Comparison of ENCODE assay signal across 8 mouse cellular contexts in the genomic region with DNA sequence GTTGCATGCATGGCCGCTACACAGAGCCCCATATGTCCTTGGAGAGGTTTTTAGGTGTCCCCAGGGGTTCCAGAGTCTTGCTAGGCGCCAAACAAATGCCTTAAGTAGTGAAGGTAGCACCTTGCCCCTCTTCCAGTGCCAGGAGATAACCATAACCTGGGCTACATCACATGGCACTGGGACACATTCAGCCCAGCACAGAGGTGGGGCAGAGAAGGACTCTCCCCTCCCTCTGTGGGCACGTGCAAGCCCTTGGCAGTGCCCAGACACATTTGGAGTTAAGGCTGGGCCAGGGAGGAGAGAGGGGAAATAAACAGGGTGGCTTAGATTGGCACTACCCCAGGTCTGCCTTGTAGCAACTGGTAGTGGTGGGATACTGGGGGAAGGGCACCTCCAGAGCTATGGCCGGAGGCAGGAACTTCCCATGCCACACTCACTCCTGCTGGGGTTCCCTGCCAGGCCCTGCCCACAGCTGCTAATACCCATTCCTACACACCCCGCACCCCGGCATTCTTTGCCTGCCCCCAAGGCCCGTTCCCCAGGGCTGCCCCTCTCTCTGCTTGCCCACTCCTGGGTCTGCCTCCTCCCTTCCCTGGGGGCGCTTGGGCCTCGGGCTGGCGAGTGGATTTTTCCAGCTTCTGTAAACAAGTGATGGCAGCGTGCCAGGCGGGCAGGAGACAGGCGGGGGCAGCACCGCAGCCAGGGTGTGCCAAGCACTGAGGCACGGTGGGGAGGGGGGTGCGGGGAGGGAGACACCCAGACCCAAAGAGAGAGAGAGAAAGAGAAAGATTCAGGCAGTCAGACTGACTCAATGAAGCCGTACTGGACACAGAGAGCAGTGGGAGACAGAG. TPM values are rescaled to one million over a fixed set of nuclear protein-coding genes. Genes with fewer than 3 reads are reported as not detected.
DNase-seq lines count a peak whose midpoint lies in the region; ATAC-seq and TF ChIP-seq lines count a peak whose summit lies in the region.

No protein-coding gene starts in this region.

- WGBS in embryonic facial prominence, embryonic 12.5 days, result 32% methylated on average over 16 of the region's 17 CpGs
- WGBS in heart, embryonic 11.5 days (ENCODE audit: insufficient replicate concordance), result 34% methylated on average over 16 of the region's 17 CpGs
- WGBS in kidney, embryonic 14.5 days, result 40% methylated on average over 17 of the region's 17 CpGs
- WGBS in midbrain, postnatal 0 days, result 12% methylated on average over 15 of the region's 17 CpGs

- no peaks in the 10 kb centered on the region for H3K9me3 ChIP-seq in embryonic facial prominence, embryonic 12.5 days
- no peaks in the 10 kb centered on the region for H3K9me3 ChIP-seq in heart, embryonic 11.5 days (replicated peaks; ENCODE audit: control insufficient read depth, low read length)
- H3K9me3 ChIP-seq in kidney, embryonic 14.5 days (ENCODE audit: control insufficient read depth, low read length), result no peaks in the 10 kb centered on the region
- H3K9me3 ChIP-seq in midbrain, postnatal 0 days (ENCODE audit: low read length), result no peaks in the 10 kb centered on the region

- H3K4me1 ChIP-seq in embryonic facial prominence, embryonic 12.5 days, result peaks cover 76% of the 10 kb centered on the region
- H3K4me1 ChIP-seq in heart, embryonic 11.5 days (ENCODE audit: control insufficient read depth, insufficient read depth, low read length), result peaks cover 94% of the 10 kb centered on the region
- peaks cover 69% of the 10 kb centered on the region for H3K4me1 ChIP-seq in kidney, embryonic 14.5 days (ENCODE audit: control insufficient read depth, insufficient read depth, low read length)
- H3K4me1 ChIP-seq in midbrain, postnatal 0 days (ENCODE audit: insufficient read depth, low read length), result peaks cover 57% of the 10 kb centered on the region

- H3K9ac ChIP-seq in embryonic facial prominence, embryonic 12.5 days, result no peak overlapping the region
- peak overlapping the region; percentile 25 for H3K9ac ChIP-seq in heart, embryonic 11.5 days (ENCODE audit: low read depth, low read length)
- peak overlapping the region; percentile 42 for H3K9ac ChIP-seq in kidney, embryonic 14.5 days (ENCODE audit: low read depth, low read length)
- H3K9ac ChIP-seq in midbrain, postnatal 0 days (replicated peaks; ENCODE audit: low read length, poor library complexity, severe bottlenecking), result peak overlapping the region; percentile 64; the same call in 1 of the 2 replicates

- no peak for TF ChIP-seq CTCF in midbrain, postnatal 0 days (IDR thresholded peaks at IDR 0.05)

- no peak for ATAC-seq in embryonic facial prominence, embryonic 12.5 days (ENCODE audit: insufficient number of reproducible peaks, insufficient read depth, low FRiP score, low TSS enrichment)
- no peak for ATAC-seq in heart, embryonic 11.5 days (replicated peaks; ENCODE audit: insufficient number of reproducible peaks, low FRiP score, low TSS enrichment)
- no peak for ATAC-seq in kidney, embryonic 14.5 days (ENCODE audit: low FRiP score, low TSS enrichment)
- ATAC-seq in midbrain, postnatal 0 days (ENCODE audit: low FRiP score), result peak; percentile 62

- H3K27me3 ChIP-seq in embryonic facial prominence, embryonic 12.5 days, result no peaks in the 10 kb centered on the region
- no peaks in the 10 kb centered on the region for H3K27me3 ChIP-seq in heart, embryonic 11.5 days (ENCODE audit: control insufficient read depth, insufficient read depth, low read length)
- H3K27me3 ChIP-seq in kidney, embryonic 14.5 days (ENCODE audit: control insufficient read depth, insufficient read depth, low read length), result no peaks in the 10 kb centered on the region
- no peaks in the 10 kb centered on the region for H3K27me3 ChIP-seq in midbrain, postnatal 0 days (ENCODE audit: insufficient read depth, low read length)

- peak; percentile 86 for DNase-seq in ovary, postnatal 36 days (ENCODE audit: low spot score)
- no peak for DNase-seq in ovary, postnatal 14 days (ENCODE audit: low spot score)
- peak; percentile 57 for DNase-seq in liver
- peak; percentile 94 for DNase-seq in midbrain, postnatal 0 days (ENCODE audit: low spot score)
- DNase-seq in embryo, embryonic 9.5 days (ENCODE audit: extremely low spot score), result no peak

- H3K27ac ChIP-seq in embryonic facial prominence, embryonic 12.5 days, result peak overlapping the region; percentile 85
- peak overlapping the region; percentile 87 for H3K27ac ChIP-seq in heart, embryonic 11.5 days (ENCODE audit: low read depth, low read length)
- H3K27ac ChIP-seq in kidney, embryonic 14.5 days (ENCODE audit: low read depth, low read length), result peak overlapping the region; percentile 70; the same call in 1 of the 2 replicates
- peak overlapping the region; percentile 96 for H3K27ac ChIP-seq in midbrain, postnatal 0 days (ENCODE audit: low read depth, low read length)

- H3K4me3 ChIP-seq in embryonic facial prominence, embryonic 12.5 days, result no peak overlapping the region
- no peak overlapping the region for H3K4me3 ChIP-seq in heart, embryonic 11.5 days (ENCODE audit: low read depth, low read length)
- H3K4me3 ChIP-seq in kidney, embryonic 14.5 days (ENCODE audit: low read length), result no peak overlapping the region
- no peak overlapping the region for H3K4me3 ChIP-seq in midbrain, postnatal 0 days (ENCODE audit: low read depth, low read length)

- H3K36me3 ChIP-seq in embryonic facial prominence, embryonic 12.5 days, result peaks cover 12% of the 10 kb centered on the region; the same call in 1 of the 2 replicates
- H3K36me3 ChIP-seq in heart, embryonic 11.5 days (ENCODE audit: control insufficient read depth, insufficient read depth, low read length), result no peaks in the 10 kb centered on the region
- peaks cover 8% of the 10 kb centered on the region for H3K36me3 ChIP-seq in kidney, embryonic 14.5 days (ENCODE audit: control insufficient read depth, insufficient read depth, low read length)
- H3K36me3 ChIP-seq in midbrain, postnatal 0 days (ENCODE audit: insufficient read depth, low read length), result peaks cover 10% of the 10 kb centered on the region; the same call in 1 of the 2 replicates

- H3K4me2 ChIP-seq in embryonic facial prominence, embryonic 12.5 days (replicated peaks), result peak overlapping the region; percentile 23
- H3K4me2 ChIP-seq in heart, embryonic 11.5 days, result peak overlapping the region; percentile 59
- no peak overlapping the region; the same call in 1 of the 2 replicates for H3K4me2 ChIP-seq in kidney, embryonic 14.5 days (replicated peaks; ENCODE audit: low read depth, low read length)
- H3K4me2 ChIP-seq in midbrain, postnatal 0 days (ENCODE audit: low read depth, low read length, poor library complexity, severe bottlenecking), result peak overlapping the region; percentile 94

RNA-seq across cellular contexts. Expression of gene Thra, which starts 10.1 kb away (rescaled TPM):
- 29.1 and 34.3 TPM in 2 replicates for polyA plus RNA-seq in embryonic facial prominence, embryonic 12.5 days (2016; fragmentation: Nextera tagmentation; extraction: Ambion mirVana)
- 32.2 and 35.7 TPM in 2 replicates for polyA plus RNA-seq in heart, embryonic 11.5 days (2014; fragmentation: Nextera tagmentation; extraction: Ambion mirVana)
- polyA plus RNA-seq in kidney, embryonic 14.5 days (2014; fragmentation: Nextera tagmentation; extraction: Ambion mirVana), result 28.0 and 31.8 TPM in 2 replicates
- total RNA-seq in midbrain, postnatal 0 days (2014; rRNA removed), result 774 and 843 TPM in 2 replicates
- 165 and 182 TPM in 2 replicates for polyA plus RNA-seq in midbrain, postnatal 0 days (2015; fragmentation: Nextera tagmentation; extraction: Ambion mirVana)

RNA-seq across cellular contexts. Expression of gene Med24, which starts 21.3 kb away (rescaled TPM):
- 70.4 and 73.6 TPM in 2 replicates for polyA plus RNA-seq in embryonic facial prominence, embryonic 12.5 days (2016; fragmentation: Nextera tagmentation; extraction: Ambion mirVana)
- 31.6 and 42.1 TPM in 2 replicates for polyA plus RNA-seq in heart, embryonic 11.5 days (2014; fragmentation: Nextera tagmentation; extraction: Ambion mirVana)
- polyA plus RNA-seq in kidney, embryonic 14.5 days (2014; fragmentation: Nextera tagmentation; extraction: Ambion mirVana), result 39.5 and 59.1 TPM in 2 replicates
- 66.6 and 81.2 TPM in 2 replicates for total RNA-seq in midbrain, postnatal 0 days (2014; rRNA removed)
- 52.2 and 59.8 TPM in 2 replicates for polyA plus RNA-seq in midbrain, postnatal 0 days (2015; fragmentation: Nextera tagmentation; extraction: Ambion mirVana)

RNA-seq across cellular contexts. Expression of gene Nr1d1, which starts 24.6 kb away (rescaled TPM):
- 1.6 and 1.7 TPM in 2 replicates for polyA plus RNA-seq in embryonic facial prominence, embryonic 12.5 days (2016; fragmentation: Nextera tagmentation; extraction: Ambion mirVana)
- polyA plus RNA-seq in heart, embryonic 11.5 days (2014; fragmentation: Nextera tagmentation; extraction: Ambion mirVana), result 5.6 and 6.4 TPM in 2 replicates
- polyA plus RNA-seq in kidney, embryonic 14.5 days (2014; fragmentation: Nextera tagmentation; extraction: Ambion mirVana), result 1.6 and 2.6 TPM in 2 replicates
- total RNA-seq in midbrain, postnatal 0 days (2014; rRNA removed), result 7.1 and 11.0 TPM in 2 replicates
- 12.3 and 14.3 TPM in 2 replicates for polyA plus RNA-seq in midbrain, postnatal 0 days (2015; fragmentation: Nextera tagmentation; extraction: Ambion mirVana)

RNA-seq across cellular contexts. Expression of gene Msl1, which starts 44.7 kb away (rescaled TPM):
- 35.2 and 35.6 TPM in 2 replicates for polyA plus RNA-seq in embryonic facial prominence, embryonic 12.5 days (2016; fragmentation: Nextera tagmentation; extraction: Ambion mirVana)
- 15.9 and 17.1 TPM in 2 replicates for polyA plus RNA-seq in heart, embryonic 11.5 days (2014; fragmentation: Nextera tagmentation; extraction: Ambion mirVana)
- 21.6 and 33.7 TPM in 2 replicates for polyA plus RNA-seq in kidney, embryonic 14.5 days (2014; fragmentation: Nextera tagmentation; extraction: Ambion mirVana)
- total RNA-seq in midbrain, postnatal 0 days (2014; rRNA removed), result 88.3 and 107 TPM in 2 replicates
- polyA plus RNA-seq in midbrain, postnatal 0 days (2015; fragmentation: Nextera tagmentation; extraction: Ambion mirVana), result 22.3 and 25.8 TPM in 2 replicates

RNA-seq across cellular contexts. Expression of gene Csf3, which starts 49.5 kb away (rescaled TPM):
- polyA plus RNA-seq in embryonic facial prominence, embryonic 12.5 days (2016; fragmentation: Nextera tagmentation; extraction: Ambion mirVana), result not detected in 2 replicates
- polyA plus RNA-seq in heart, embryonic 11.5 days (2014; fragmentation: Nextera tagmentation; extraction: Ambion mirVana), result not detected in 2 replicates
- polyA plus RNA-seq in kidney, embryonic 14.5 days (2014; fragmentation: Nextera tagmentation; extraction: Ambion mirVana), result not detected in 2 replicates
- not detected in 2 replicates for total RNA-seq in midbrain, postnatal 0 days (2014; rRNA removed)
- polyA plus RNA-seq in midbrain, postnatal 0 days (2015; fragmentation: Nextera tagmentation; extraction: Ambion mirVana), result not detected in 2 replicates

Comparison
In these comparisons a context has a peak if more than half of its experiments do, and no peak if none do; other contexts are left out.
1. DNase-seq: peak in ovary, postnatal 36 days (single experiment), liver (single experiment) and midbrain, postnatal 0 days (single experiment); none in ovary, postnatal 14 days (single experiment) and embryo, embryonic 9.5 days (single experiment).
2. Peak in every context shown above with its lines, with median percentiles within 50 percentile points of each other: H3K27ac ChIP-seq.